Mouse (Mus musculus): ENCODE results near the gene Cdk14. TPM values are rescaled to one million over a fixed set of nuclear protein-coding genes. Genes with fewer than 3 reads are reported as not detected.

Cdk14 gene
- polyA plus RNA-seq, 1 experiment: 2.9 TPM

DNA sequence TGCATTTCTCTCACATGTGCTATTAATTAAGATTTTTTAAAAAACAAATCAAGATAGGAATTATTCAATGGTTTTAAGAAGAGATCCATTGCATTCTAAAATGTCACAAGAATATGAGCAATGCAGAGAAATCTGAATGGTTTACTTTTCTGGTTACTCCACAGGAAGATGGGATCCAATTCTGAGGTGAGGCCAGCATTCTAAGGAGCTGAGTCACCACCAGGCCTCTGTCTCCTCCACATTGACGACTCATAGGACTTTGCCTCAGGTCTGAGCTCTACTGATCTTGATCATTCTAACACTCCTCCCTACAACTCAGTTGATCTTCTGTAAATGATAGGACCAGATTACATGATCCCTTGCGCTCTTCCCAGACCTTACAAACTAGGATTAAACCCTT, 239.4 kb downstream of the Cdk14 start:
- Histone ChIP-seq H3K27ac (ENCODE audit: insufficient read depth, low read length) (no peak overlapping the region), H3K4me1 (ENCODE audit: control insufficient read depth, insufficient read depth, insufficient read length) (no peaks in the 10 kb centered on the region), H3K27me3 (ENCODE audit: control insufficient read depth, insufficient read depth, low read length) (no peaks in the 10 kb centered on the region), H3K36me3 (ENCODE audit: control insufficient read depth, insufficient read depth, low read length) (no peaks in the 10 kb centered on the region), H3K4me3 (ENCODE audit: extremely low read depth, insufficient read depth, insufficient read length) (no peak overlapping the region)
- DNase-seq (ENCODE audit: low read depth in 1 of 2, low spot score in 2 of 2): no peak
- TF ChIP-seq CTCF (IDR thresholded peaks at IDR 0.05; ENCODE audit: extremely low read depth, insufficient read depth, insufficient read length, insufficient replicate concordance) (no peak), POLR2A (IDR thresholded peaks at IDR 0.05; ENCODE audit: low read depth, low read length) (no peak)
- WGBS: 71% methylated on average over 2 of the region's 2 CpGs

DNA sequence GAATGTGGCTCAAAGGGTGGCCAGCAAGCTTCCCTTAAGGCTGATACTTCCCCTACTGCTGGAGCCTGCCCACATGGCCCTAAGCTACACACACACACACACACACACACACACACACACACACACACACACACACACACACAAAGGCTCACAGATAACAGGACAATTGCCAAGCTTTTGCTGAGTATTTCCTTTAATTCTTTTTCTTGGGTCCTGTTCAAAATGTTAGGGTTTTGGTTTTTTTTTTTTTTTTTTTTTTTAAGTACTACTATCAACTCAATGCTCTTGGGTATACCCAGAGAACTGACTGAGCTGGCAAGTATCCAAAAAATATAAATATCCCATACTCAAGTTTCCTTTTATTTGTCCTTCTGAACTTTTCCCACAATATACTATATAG, 239.8 kb downstream of the Cdk14 start:
- DNase-seq (ENCODE audit: low read depth in 1 of 2, low spot score in 2 of 2): no peak
- no peaks in the 10 kb centered on the region for H3K27me3 ChIP-seq (ENCODE audit: control insufficient read depth, insufficient read depth, low read length)
- no peaks in the 10 kb centered on the region for H3K36me3 ChIP-seq (ENCODE audit: control insufficient read depth, insufficient read depth, low read length)
- no peaks in the 10 kb centered on the region for H3K4me1 ChIP-seq (ENCODE audit: control insufficient read depth, insufficient read depth, insufficient read length)
- H3K27ac ChIP-seq (ENCODE audit: insufficient read depth, low read length): no peak overlapping the region
- no peak overlapping the region for H3K4me3 ChIP-seq (ENCODE audit: extremely low read depth, insufficient read depth, insufficient read length)
- no peak for TF ChIP-seq CTCF (IDR thresholded peaks at IDR 0.05; ENCODE audit: extremely low read depth, insufficient read depth, insufficient read length, insufficient replicate concordance)
- TF ChIP-seq POLR2A (IDR thresholded peaks at IDR 0.05; ENCODE audit: low read depth, low read length): no peak

GRCm38 (mm10) chr5:5176052-5176451, 244.1 kb downstream of the Cdk14 start:
- H3K4me3 ChIP-seq (ENCODE audit: extremely low read depth, insufficient read depth, insufficient read length): no peak overlapping the region
- H3K4me1 ChIP-seq (ENCODE audit: control insufficient read depth, insufficient read depth, insufficient read length): no peaks in the 10 kb centered on the region
- H3K27me3 ChIP-seq (ENCODE audit: control insufficient read depth, insufficient read depth, low read length): no peaks in the 10 kb centered on the region
- no peaks in the 10 kb centered on the region for H3K36me3 ChIP-seq (ENCODE audit: control insufficient read depth, insufficient read depth, low read length)
- no peak overlapping the region for H3K27ac ChIP-seq (ENCODE audit: insufficient read depth, low read length)
- DNase-seq (ENCODE audit: low read depth in 1 of 2, low spot score in 2 of 2): no peak
- TF ChIP-seq POLR2A (IDR thresholded peaks at IDR 0.05; ENCODE audit: low read depth, low read length) (no peak), CTCF (IDR thresholded peaks at IDR 0.05; ENCODE audit: extremely low read depth, insufficient read depth, insufficient read length, insufficient replicate concordance) (no peak)
- 86% methylated on average over 10 of the region's 10 CpGs for WGBS

GRCm38 (mm10) chr5:5175611-5176010, 244.5 kb downstream of the Cdk14 start:
- Histone ChIP-seq H3K36me3 (ENCODE audit: control insufficient read depth, insufficient read depth, low read length) (no peaks in the 10 kb centered on the region), H3K4me1 (ENCODE audit: control insufficient read depth, insufficient read depth, insufficient read length) (no peaks in the 10 kb centered on the region), H3K27me3 (ENCODE audit: control insufficient read depth, insufficient read depth, low read length) (no peaks in the 10 kb centered on the region), H3K4me3 (ENCODE audit: extremely low read depth, insufficient read depth, insufficient read length) (no peak overlapping the region), H3K27ac (ENCODE audit: insufficient read depth, low read length) (no peak overlapping the region)
- no peak for DNase-seq (ENCODE audit: low read depth in 1 of 2, low spot score in 2 of 2)
- TF ChIP-seq CTCF (IDR thresholded peaks at IDR 0.05; ENCODE audit: extremely low read depth, insufficient read depth, insufficient read length, insufficient replicate concordance) (no peak), POLR2A (IDR thresholded peaks at IDR 0.05; ENCODE audit: low read depth, low read length) (no peak)
- WGBS: 80% methylated on average over 1 of the region's 1 CpGs

- DNase-seq (ENCODE audit: low read depth in 1 of 2, low spot score in 2 of 2): no peak
- no peak for TF ChIP-seq CTCF (IDR thresholded peaks at IDR 0.05; ENCODE audit: extremely low read depth, insufficient read depth, insufficient read length, insufficient replicate concordance)
- no peak for TF ChIP-seq POLR2A (IDR thresholded peaks at IDR 0.05; ENCODE audit: low read depth, low read length)
- Histone ChIP-seq H3K27ac (ENCODE audit: insufficient read depth, low read length) (no peak overlapping the region), H3K27me3 (ENCODE audit: control insufficient read depth, insufficient read depth, low read length) (no peaks in the 10 kb centered on the region), H3K4me3 (ENCODE audit: extremely low read depth, insufficient read depth, insufficient read length) (no peak overlapping the region), H3K4me1 (ENCODE audit: control insufficient read depth, insufficient read depth, insufficient read length) (no peaks in the 10 kb centered on the region), H3K36me3 (ENCODE audit: control insufficient read depth, insufficient read depth, low read length) (no peaks in the 10 kb centered on the region)
- WGBS: 95% methylated on average over 1 of the region's 1 CpGs
Measured at GRCm38 (mm10) chr5:5175090-5175489, 245.0 kb downstream of the Cdk14 start.

DNA sequence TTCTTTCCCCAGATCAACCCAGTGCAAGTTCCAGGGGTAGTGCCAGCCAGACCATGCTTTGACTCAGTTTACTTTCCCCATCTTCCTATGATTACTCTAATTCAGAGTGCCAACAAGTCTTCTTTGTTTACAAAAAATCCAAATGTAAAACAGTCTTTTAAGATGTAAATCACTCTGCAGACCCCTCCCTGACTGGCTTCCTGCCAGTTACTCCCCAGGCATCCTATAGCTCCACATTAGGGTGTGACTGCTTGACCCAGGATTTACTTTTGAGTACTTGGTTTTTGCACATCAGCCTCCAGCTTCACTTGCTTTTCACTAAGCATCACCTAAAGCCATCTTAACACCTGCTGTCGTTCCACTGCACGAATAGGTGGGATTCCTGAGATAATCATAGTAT, 254.0 kb downstream of the Cdk14 start:
- Histone ChIP-seq H3K36me3 (ENCODE audit: control insufficient read depth, insufficient read depth, low read length) (no peaks in the 10 kb centered on the region), H3K27me3 (ENCODE audit: control insufficient read depth, insufficient read depth, low read length) (no peaks in the 10 kb centered on the region), H3K4me1 (ENCODE audit: control insufficient read depth, insufficient read depth, insufficient read length) (no peaks in the 10 kb centered on the region), H3K27ac (ENCODE audit: insufficient read depth, low read length) (no peak overlapping the region), H3K4me3 (ENCODE audit: extremely low read depth, insufficient read depth, insufficient read length) (no peak overlapping the region)
- DNase-seq (ENCODE audit: low read depth in 1 of 2, low spot score in 2 of 2): no peak
- TF ChIP-seq POLR2A (IDR thresholded peaks at IDR 0.05; ENCODE audit: low read depth, low read length) (no peak), CTCF (IDR thresholded peaks at IDR 0.05; ENCODE audit: extremely low read depth, insufficient read depth, insufficient read length, insufficient replicate concordance) (no peak)
- WGBS: 77% methylated on average over 2 of the region's 2 CpGs

DNA sequence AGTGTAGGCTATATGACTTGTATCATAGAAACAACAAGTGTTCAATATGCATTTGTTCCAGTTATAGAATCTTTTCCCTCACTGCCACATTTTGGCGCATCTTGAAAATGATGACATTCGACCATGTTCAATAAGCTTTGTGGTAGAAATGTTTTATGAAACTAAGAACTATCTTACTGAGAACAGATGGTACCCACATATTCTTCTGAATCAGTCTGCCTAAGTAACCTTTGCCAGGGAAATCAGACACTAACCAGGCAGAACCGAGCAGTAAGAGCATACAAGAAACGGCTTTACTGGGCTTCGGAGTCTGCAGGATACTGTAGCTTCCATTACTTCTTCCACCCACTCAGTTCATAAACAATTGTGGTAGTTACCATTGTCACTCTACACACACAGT, 255.8 kb downstream of the Cdk14 start:
- no peak for TF ChIP-seq CTCF (IDR thresholded peaks at IDR 0.05; ENCODE audit: extremely low read depth, insufficient read depth, insufficient read length, insufficient replicate concordance)
- no peak for TF ChIP-seq POLR2A (IDR thresholded peaks at IDR 0.05; ENCODE audit: low read depth, low read length)
- H3K4me1 ChIP-seq (ENCODE audit: control insufficient read depth, insufficient read depth, insufficient read length): no peaks in the 10 kb centered on the region
- WGBS: 94% methylated on average over 5 of the region's 5 CpGs

More for the DNA sequence above, 255.8 kb downstream of the Cdk14 start:
- no peak overlapping the region for H3K27ac ChIP-seq (ENCODE audit: insufficient read depth, low read length)
- H3K27me3 ChIP-seq (ENCODE audit: control insufficient read depth, insufficient read depth, low read length): no peaks in the 10 kb centered on the region
- DNase-seq (ENCODE audit: low read depth in 1 of 2, low spot score in 2 of 2): no peak
- H3K36me3 ChIP-seq (ENCODE audit: control insufficient read depth, insufficient read depth, low read length): no peaks in the 10 kb centered on the region
- no peak overlapping the region for H3K4me3 ChIP-seq (ENCODE audit: extremely low read depth, insufficient read depth, insufficient read length)

Data from spleen, adult 2 months (tissue).